Mouse (Mus musculus): ENCODE data around the gene Bcl2l15.

DNA sequence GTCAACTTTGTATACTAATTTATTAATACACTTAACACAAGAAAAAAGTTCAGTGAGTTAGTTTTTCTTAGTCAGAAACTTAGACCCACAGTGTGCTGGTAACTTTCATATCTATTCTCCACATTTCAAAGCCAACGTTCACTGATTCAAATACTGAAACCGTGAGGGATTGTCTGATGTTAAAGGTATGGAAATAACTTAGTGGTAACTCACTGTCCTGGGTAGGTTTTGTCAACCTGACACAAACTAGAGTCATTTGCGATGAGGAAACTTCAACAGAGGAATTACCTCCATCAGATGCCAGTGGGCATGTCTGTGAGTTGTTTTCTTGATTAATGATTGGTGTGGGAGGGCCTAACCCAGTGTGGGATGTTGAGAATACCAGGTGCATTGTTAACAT is 3.4 kb upstream of the Bcl2l15 start:
- TF ChIP-seq HCFC1 (IDR thresholded peaks at IDR 0.05; ENCODE audit: low read depth, low read length) (no peak), EP300 (IDR thresholded peaks at IDR 0.05; ENCODE audit: low read depth in 1 of 2, low read length in 2 of 2) (no peak)
